Mouse (Mus musculus) liver, adult 2 months (tissue): Measurements from ENCODE around the gene Bnc2. TPM values are rescaled to one million over a fixed set of nuclear protein-coding genes. Genes with fewer than 3 reads are reported as not detected.

Source experiments
- DNase-seq: peaks from one replicate; pipeline ENCODE4 v3.0.0-alpha.2; 2011; ENCODE audit warnings: low read depth, low spot score; ENCODE audit errors: extremely low read depth
- H3K27ac ChIP-seq: fragments of 200-500 bp; replicated peaks from 2 replicates; pipeline ENCODE4 v1.5.1; 2012; ENCODE audit warnings: low read depth, mild to moderate bottlenecking, control low read depth, inconsistent platforms, low read length; ENCODE audit not compliant: insufficient read depth
- H3K27me3 ChIP-seq: fragments of 200-500 bp; 2 replicates; pipeline ENCODE4 v1.6.1; 2012; ENCODE audit warnings: mild to moderate bottlenecking, moderate library complexity, low read length, inconsistent platforms; ENCODE audit not compliant: control insufficient read depth, insufficient read depth
- H3K36me3 ChIP-seq: fragments of 200-500 bp; 2 replicates; pipeline ENCODE4 v1.6.1; 2012; ENCODE audit warnings: low read length, inconsistent platforms; ENCODE audit not compliant: control insufficient read depth, insufficient read depth
- H3K4me1 ChIP-seq: fragments of 200-500 bp; 2 replicates; pipeline ENCODE4 v1.6.1; 2011; ENCODE audit warnings: low read length; ENCODE audit not compliant: control insufficient read depth, insufficient read depth
- H3K4me3 ChIP-seq: fragments of 200-500 bp; 2 replicates; pipeline ENCODE4 v1.5.1; 2011; ENCODE audit warnings: low read depth, mild to moderate bottlenecking, control low read depth, low read length, moderate library complexity; ENCODE audit not compliant: insufficient read depth
- H3K79me2 ChIP-seq: fragments of 200-500 bp; 2 replicates; pipeline ENCODE4 v1.6.1; 2012; ENCODE audit warnings: inconsistent platforms, mild to moderate bottlenecking, low read length, moderate library complexity; ENCODE audit not compliant: control insufficient read depth, insufficient read depth
- H3K9ac ChIP-seq: fragments of 200-500 bp; 2 replicates; pipeline ENCODE4 v1.6.1; 2012; ENCODE audit warnings: low read depth, mild to moderate bottlenecking, control low read depth, inconsistent platforms, low read length
- CTCF ChIP-seq: fragments of 200-500 bp; IDR thresholded peaks from 2 replicates; pipeline ENCODE4 v1.5.1; 2011; ENCODE audit warnings: low read depth, low read length, control low read depth
- POLR2A ChIP-seq: fragments of 200-500 bp; IDR thresholded peaks from 2 replicates; pipeline ENCODE4 v1.6.1; 2011; ENCODE audit warnings: low read length, control low read depth; ENCODE audit not compliant: insufficient read depth; ENCODE audit errors: extremely low read depth
- WGBS: fragments of 180-500 bp; shearing (Covaris S2); methylation state at CpG from one replicate; pipeline ENCODE4 v1.1.7; 2018; 5-methylcytosine and 5-hydroxymethylcytosine counted together
- polyA plus RNA-seq: library from polyadenylated mRNA; depleted of rRNA; stranded (reverse); fragments of >200 nt; gene quantifications from 2 replicates; pipeline ENCODE4 v1.2.3, GENCODE M21; 2012
- total RNA-seq: library from RNA; depleted of rRNA; stranded (reverse); fragments of >200 nt; gene quantifications from 2 replicates; pipeline ENCODE4 v1.2.3, GENCODE M21; 2014

Bnc2 gene
- total and polyA plus RNA-seq, 2 experiments, result 0.09 to 0.12 TPM

GRCm38 (mm10) chr4:84637641-84638040, 37.4 kb downstream of the Bnc2 start:
- no peak overlapping the region for H3K4me3 ChIP-seq
- no peak overlapping the region for H3K27ac ChIP-seq
- DNase-seq, result peak; percentile 58
- no peak overlapping the region for H3K9ac ChIP-seq
- no peaks in the 10 kb centered on the region for H3K27me3 ChIP-seq
- 0 out of 2 replicates have a peak, but pooled peaks cover 3% of the 10 kb centered on the region for H3K4me1 ChIP-seq
- no peaks in the 10 kb centered on the region for H3K36me3 ChIP-seq
- 13% methylated on average over 10 of the region's 10 CpGs for WGBS
- no peak for TF ChIP-seq CTCF
- no peak for TF ChIP-seq POLR2A
- no peaks in the 10 kb centered on the region for H3K79me2 ChIP-seq

- H3K4me3 ChIP-seq, result no peak overlapping the region
- no peaks in the 10 kb centered on the region for H3K27me3 ChIP-seq
- 81% methylated on average over 4 of the region's 4 CpGs for WGBS
- no peak overlapping the region for H3K9ac ChIP-seq
- H3K27ac ChIP-seq, result no peak overlapping the region
- no peaks in the 10 kb centered on the region for H3K36me3 ChIP-seq
- DNase-seq, result no peak
- H3K79me2 ChIP-seq, result no peaks in the 10 kb centered on the region
- H3K4me1 ChIP-seq, result 0 out of 2 replicates have a peak, but pooled peaks cover 3% of the 10 kb centered on the region
- no peak for TF ChIP-seq POLR2A
Measured at GRCm38 (mm10) chr4:84634751-84635150, 40.3 kb downstream of the Bnc2 start.

- Histone ChIP-seq H3K9ac (no peak overlapping the region), H3K27me3 (no peaks in the 10 kb centered on the region), H3K4me3 (no peak overlapping the region), H3K27ac (no peak overlapping the region), H3K4me1 (0 out of 2 replicates have a peak, but pooled peaks cover 3% of the 10 kb centered on the region), H3K36me3 (no peaks in the 10 kb centered on the region), H3K79me2 (no peaks in the 10 kb centered on the region)
- WGBS, result 97% methylated on average over 1 of the region's 1 CpGs
- DNase-seq, result no peak
- TF ChIP-seq CTCF (no peak), POLR2A (no peak)
Measured at GRCm38 (mm10) chr4:84633991-84634390, 41.1 kb downstream of the Bnc2 start.

- WGBS, result 78% methylated on average over 12 of the region's 12 CpGs
- no peak overlapping the region for H3K27ac ChIP-seq
- no peaks in the 10 kb centered on the region for H3K36me3 ChIP-seq
- no peaks in the 10 kb centered on the region for H3K79me2 ChIP-seq
- no peak for DNase-seq
- no peak overlapping the region for H3K4me3 ChIP-seq
- H3K27me3 ChIP-seq, result no peaks in the 10 kb centered on the region
- no peak overlapping the region for H3K9ac ChIP-seq
- no peak for TF ChIP-seq CTCF
- H3K4me1 ChIP-seq, result 0 out of 2 replicates have a peak, but pooled peaks cover 3% of the 10 kb centered on the region
Measured at GRCm38 (mm10) chr4:84632832-84633789, 42.0 kb downstream of the Bnc2 start.

- Histone ChIP-seq H3K36me3 (no peaks in the 10 kb centered on the region), H3K9ac (no peak overlapping the region), H3K79me2 (no peaks in the 10 kb centered on the region), H3K4me1 (peaks cover 7% of the 10 kb centered on the region), H3K4me3 (no peak overlapping the region), H3K27ac (no peak overlapping the region), H3K27me3 (no peaks in the 10 kb centered on the region)
- WGBS, result 90% methylated on average over 7 of the region's 7 CpGs
- DNase-seq, result no peak
- TF ChIP-seq POLR2A, result no peak
- no peak for TF ChIP-seq CTCF
Measured at GRCm38 (mm10) chr4:84627616-84628015, 47.5 kb downstream of the Bnc2 start.

GRCm38 (mm10) chr4:84623312-84623711, 51.8 kb downstream of the Bnc2 start:
- 63% methylated on average over 5 of the region's 5 CpGs for WGBS
- Histone ChIP-seq H3K4me1 (peaks cover 13% of the 10 kb centered on the region), H3K36me3 (no peaks in the 10 kb centered on the region), H3K27ac (no peak overlapping the region), H3K9ac (no peak overlapping the region), H3K27me3 (no peaks in the 10 kb centered on the region), H3K79me2 (no peaks in the 10 kb centered on the region), H3K4me3 (no peak overlapping the region)
- DNase-seq, result peak; percentile 37
- TF ChIP-seq POLR2A (no peak), CTCF (no peak)
